Mouse (Mus musculus) ES-E14 (cell line): ENCODE results near the gene 4931422A03Rik.

Experiments
- CHD2 ChIP-seq: IDR thresholded peaks from 2 replicates; pipeline ENCODE4 v1.6.1; 2014; ENCODE audit warnings: mild to moderate bottlenecking, low read depth, low read length, inconsistent platforms
- HCFC1 ChIP-seq: IDR thresholded peaks from 2 replicates; pipeline ENCODE4 v1.6.1; 2012; ENCODE audit warnings: low read length, inconsistent platforms, borderline replicate concordance; ENCODE audit not compliant: insufficient read depth
- MAFK ChIP-seq: IDR thresholded peaks from 2 replicates; pipeline ENCODE4 v1.6.1; 2014; ENCODE audit warnings: mild to moderate bottlenecking, low read depth, low read length, inconsistent platforms; ENCODE audit not compliant: insufficient read depth
- ZC3H11A ChIP-seq: IDR thresholded peaks from 2 replicates; pipeline ENCODE4 v1.6.1; 2012; ENCODE audit warnings: low read depth, mild to moderate bottlenecking, inconsistent platforms, low read length, borderline replicate concordance
- ZNF384 ChIP-seq: IDR thresholded peaks from 2 replicates; pipeline ENCODE4 v1.6.1; 2012; ENCODE audit warnings: low read depth, low read length, inconsistent platforms

GRCm38 (mm10) chr2:103956867-103957266 is 71.3 kb downstream of the 4931422A03Rik start:
- TF ChIP-seq MAFK, result no peak
- TF ChIP-seq CHD2, result no peak
- TF ChIP-seq HCFC1, result no peak
- TF ChIP-seq ZNF384, result no peak
- TF ChIP-seq ZC3H11A, result no peak
